Mouse (Mus musculus) heart, postnatal 0 days (tissue): ENCODE measurements at regions not wholly inside any gene's neighbourhood (a gene's known extent, or its start where the extent isn't known, plus 50 kb on each side); places are given as distances from the start of the nearest gene placed in this dataset.

Experiments
- CTCF ChIP-seq: IDR thresholded peaks from 2 replicates; pipeline ENCODE4 v1.5.1; 2016; ENCODE audit warnings: antibody characterized with exemption, control low read depth, low read depth
- EP300 ChIP-seq: IDR thresholded peaks from 2 replicates; pipeline ENCODE4 v1.6.1; 2016; ENCODE audit warnings: antibody characterized with exemption, low read depth

DNA sequence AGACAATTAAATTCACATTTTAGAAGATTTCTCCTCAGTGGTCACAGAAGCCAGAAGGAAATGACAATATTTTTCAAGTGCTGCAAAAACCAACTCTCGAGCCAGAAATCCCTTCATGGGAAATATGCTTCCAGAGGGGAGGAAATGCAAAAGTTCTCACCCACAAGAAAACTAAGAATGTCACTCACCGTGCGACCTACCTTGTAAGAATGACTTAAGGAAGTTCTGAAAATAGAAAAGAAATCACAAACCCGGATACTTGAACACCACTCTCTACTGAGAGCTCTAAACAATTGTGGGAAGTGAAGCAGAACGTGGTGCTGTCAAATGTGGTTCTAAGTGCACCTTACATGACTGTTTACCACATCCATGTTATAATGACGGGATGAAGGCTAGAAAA, 284.1 kb upstream of the Igfbp3 start:
- TF ChIP-seq CTCF (no peak), EP300 (no peak)
